Mouse (Mus musculus): ENCODE measurements around the gene Timm13. TPM values are rescaled to one million over a fixed set of nuclear protein-coding genes. Genes with fewer than 3 reads are reported as not detected.
A peak's percentile ranks its signal among the peaks of the same experiment; 100 is the strongest.

Timm13 gene
- total RNA-seq, 2 experiments from 2014 or later, result 114 to 125 TPM

GRCm38 (mm10) chr10:80880131-80880641 is 20.6 kb downstream of the Timm13 start:
- peak; percentile 60 for DNase-seq
- intact Hi-C loops (cut with DNase I; ENCODE audit: low total_unique reads), result no loop called here

- no peak for DNase-seq
- intact Hi-C loops (cut with DNase I; ENCODE audit: low total_unique reads), result loop anchor here (2.0 kb wide), 2 partner anchors 54 to 128 kb away; no protein-coding TSS in a partner anchor
Measured at GRCm38 (mm10) chr10:80876594-80876993, 24.2 kb downstream of the Timm13 start.

DNA sequence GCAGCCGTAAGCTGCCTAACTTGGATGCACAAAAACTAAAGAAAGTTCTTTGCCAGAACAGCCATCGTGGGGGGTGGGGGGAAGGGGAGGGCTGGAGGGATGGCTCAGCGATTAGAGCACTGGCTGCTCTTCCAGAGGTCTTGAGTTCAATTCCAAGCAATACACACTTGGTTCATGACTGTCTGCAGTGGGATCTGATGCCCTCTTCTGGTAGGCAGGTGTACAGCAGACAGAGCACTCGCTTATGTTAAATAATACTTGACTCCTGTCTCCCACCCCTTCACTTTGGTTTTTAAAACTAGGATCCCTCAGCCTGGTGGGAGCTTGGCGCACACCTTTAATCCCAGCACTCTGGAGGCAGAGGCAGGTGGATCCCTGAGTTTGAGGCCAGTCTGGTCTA is 24.7 kb downstream of the Timm13 start:
- DNase-seq, result peak; percentile 45
- intact Hi-C loops (cut with DNase I; ENCODE audit: low total_unique reads), result loop anchor here (2.0 kb wide), 2 partner anchors 53 to 127 kb away; no protein-coding TSS in a partner anchor

- intact Hi-C loops (cut with DNase I; ENCODE audit: low total_unique reads), result no loop called here
Measured at GRCm38 (mm10) chr10:80874035-80874434, 26.7 kb downstream of the Timm13 start.

GRCm38 (mm10) chr10:80871581-80871980 is 29.2 kb downstream of the Timm13 start, which contains the start of gene Tmprss9:
Gene Tmprss9 (plus strand): TSS chr10:80871848.
- intact Hi-C loops (cut with DNase I; ENCODE audit: low total_unique reads), result no loop called here
- DNase-seq, result no peak

More at GRCm38 (mm10) chr10:80874035-80874434, 26.7 kb downstream of the Timm13 start:
- DNase-seq, result peak; percentile 51

GRCm38 (mm10) chr10:80870993-80871392 is 29.8 kb downstream of the Timm13 start:
- DNase-seq, result no peak
- intact Hi-C loops (cut with DNase I; ENCODE audit: low total_unique reads), result no loop called here

DNA sequence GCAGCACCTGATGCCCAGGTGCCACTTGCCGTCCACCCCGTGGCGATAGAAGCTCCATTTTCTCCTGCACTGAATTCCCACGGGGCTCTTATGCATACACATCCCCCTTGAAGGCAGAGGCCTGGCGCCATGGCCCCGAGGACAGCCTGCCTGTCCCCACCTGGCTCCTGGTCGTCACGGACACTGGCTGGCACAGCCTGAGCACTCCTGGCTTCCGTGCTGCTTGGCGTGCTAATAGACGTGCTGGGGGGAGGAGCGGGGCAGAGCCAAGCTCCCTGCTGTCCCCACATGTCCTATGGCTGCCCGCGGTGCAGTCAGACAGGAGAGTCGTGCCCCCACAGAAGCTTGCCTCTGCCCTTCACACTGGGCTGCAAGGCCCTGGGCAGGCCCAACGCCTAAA is 36.3 kb downstream of the Timm13 start:
- intact Hi-C loops (cut with DNase I; ENCODE audit: low total_unique reads), result loop anchor here (5.0 kb wide), 1 partner anchor 37 kb away; the partner anchor contains the start of gene Oaz1
- peak; percentile 64 for DNase-seq

- intact Hi-C loops (cut with DNase I; ENCODE audit: low total_unique reads), result loop anchor here (5.0 kb wide), 1 partner anchor 35 kb away; the partner anchor contains the start of gene Oaz1
- DNase-seq, result no peak
Measured at GRCm38 (mm10) chr10:80862305-80862704, 38.5 kb downstream of the Timm13 start.

DNA sequence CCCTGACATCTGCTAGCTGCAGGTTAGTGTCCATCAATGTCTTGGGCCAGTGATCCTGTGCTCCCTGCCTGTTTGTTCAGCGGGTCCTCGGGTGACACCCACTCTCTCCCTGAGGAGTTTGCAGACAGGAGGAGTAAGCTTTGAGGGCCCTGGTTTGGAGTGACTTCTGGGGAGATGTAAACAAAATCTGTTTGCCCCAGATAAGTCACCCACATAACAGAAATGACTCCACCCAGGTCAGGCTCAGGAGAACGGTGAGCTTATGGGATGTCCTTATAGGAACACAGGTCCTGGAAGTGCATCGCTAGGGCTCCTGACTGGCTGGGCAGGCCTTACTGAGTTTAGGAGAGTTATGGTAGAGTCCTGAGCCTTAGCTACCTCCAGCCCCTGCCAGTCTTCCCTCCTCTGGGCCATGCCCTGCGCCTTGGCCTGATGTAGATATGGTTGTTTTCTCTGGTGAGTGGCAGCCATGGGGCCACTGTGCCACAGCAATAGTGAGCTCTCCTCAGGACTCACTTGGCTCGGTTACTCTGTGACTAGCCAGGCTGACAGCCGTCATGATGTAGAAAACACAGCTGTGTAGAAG is 42.3 kb downstream of the Timm13 start:
- no peak for DNase-seq
- intact Hi-C loops (cut with DNase I; ENCODE audit: low total_unique reads), result no loop called here

DNA sequence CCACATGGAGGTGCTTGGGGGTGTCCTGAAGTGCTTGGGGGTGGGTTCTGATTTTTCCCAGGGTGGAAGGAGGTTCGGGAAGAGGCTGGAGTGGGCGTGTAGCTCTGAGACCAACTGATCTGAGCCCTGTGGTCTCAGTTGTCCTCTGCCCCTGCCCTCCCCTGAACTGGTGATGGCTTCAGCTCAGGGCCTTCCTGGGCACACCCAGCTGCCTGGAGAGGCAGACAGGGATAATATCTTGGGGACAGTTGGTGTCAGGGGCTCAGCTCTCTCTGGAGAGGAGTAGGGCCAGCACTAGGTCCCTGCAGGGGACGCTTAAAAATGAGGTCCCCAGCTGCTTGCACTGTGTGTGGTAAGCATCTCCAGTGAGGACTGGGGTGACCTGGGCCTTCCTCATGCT is 42.9 kb downstream of the Timm13 start:
- no peak for DNase-seq
- intact Hi-C loops (cut with DNase I; ENCODE audit: low total_unique reads), result no loop called here

DNA sequence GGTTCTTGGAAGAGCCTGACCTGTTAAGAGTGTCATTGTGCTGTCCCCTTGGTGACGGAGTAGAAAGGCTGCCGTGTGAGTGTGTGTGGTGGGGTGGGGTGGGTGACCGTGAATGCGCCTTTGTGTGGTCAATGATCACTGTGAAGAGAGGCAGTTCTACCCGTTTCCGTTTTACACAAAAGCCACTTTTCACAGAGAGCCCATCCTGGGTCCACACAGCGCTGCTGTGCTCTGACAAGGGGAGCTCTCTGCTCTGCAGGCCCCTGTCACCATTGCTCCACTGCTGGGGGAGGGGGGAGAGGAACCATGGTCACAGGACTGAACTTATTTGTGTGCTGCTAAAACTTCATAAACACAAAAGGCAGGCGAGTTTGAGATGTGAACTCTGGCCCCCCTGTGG is 43.4 kb downstream of the Timm13 start:
- intact Hi-C loops (cut with DNase I; ENCODE audit: low total_unique reads), result no loop called here
- no peak for DNase-seq

DNA sequence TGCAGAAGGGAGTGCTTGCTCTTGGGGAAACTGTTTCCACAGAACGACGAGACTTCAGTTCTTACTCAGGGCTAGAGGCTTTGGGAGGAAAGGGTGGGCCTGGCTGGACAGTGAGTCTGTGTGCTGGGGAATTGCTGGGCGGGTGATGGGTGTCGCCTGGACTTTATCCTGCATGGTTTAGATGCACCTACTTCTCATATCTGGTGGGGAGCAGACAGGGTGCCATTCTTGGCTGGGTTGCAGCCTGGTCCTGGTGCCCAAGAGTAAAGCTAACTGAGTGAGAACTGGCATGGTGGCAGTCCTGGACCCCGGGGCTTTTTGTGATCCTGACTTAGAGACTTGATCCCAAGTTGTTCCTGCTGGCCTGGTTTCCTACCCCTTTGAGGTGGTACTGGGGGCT is 43.9 kb downstream of the Timm13 start:
- DNase-seq, result no peak
- intact Hi-C loops (cut with DNase I; ENCODE audit: low total_unique reads), result no loop called here

DNA sequence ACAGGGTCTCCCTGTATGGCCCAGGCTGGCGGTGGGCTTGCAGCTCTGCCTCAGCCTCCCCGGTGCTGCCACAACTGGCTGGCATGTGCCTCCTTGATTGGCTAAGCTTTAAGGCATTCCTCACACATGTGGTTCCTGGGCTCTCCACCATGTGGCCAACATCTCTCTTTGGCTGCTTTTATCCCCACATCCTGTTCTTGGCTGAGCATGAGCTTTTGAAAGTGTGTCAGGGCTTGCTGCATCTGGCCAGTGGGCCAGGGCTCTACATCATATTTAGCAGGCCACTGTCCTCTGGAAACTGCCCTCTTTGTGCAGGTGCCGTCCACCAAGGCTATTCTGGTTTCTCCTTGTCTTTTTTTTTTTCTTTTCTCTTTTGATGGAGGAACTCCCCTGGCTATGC is 44.5 kb downstream of the Timm13 start:
- no peak for DNase-seq
- intact Hi-C loops (cut with DNase I; ENCODE audit: low total_unique reads), result no loop called here

DNA sequence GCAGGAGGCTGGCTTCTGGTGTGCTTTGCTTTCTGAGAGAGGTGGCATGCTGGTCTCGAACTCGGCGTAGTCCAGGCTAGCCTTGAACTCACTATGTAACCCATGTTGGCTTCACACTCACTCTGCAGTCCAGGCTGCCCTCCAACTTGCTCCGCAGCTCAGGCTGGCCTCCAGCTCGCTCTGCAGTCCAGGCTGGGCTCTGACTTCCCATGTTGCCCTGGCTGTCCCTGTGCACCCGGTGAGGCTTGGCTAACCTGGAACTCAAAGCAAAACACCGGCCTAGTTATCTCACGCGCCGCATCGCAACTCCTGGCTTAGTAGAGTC is 45.1 kb downstream of the Timm13 start:
- intact Hi-C loops (cut with DNase I; ENCODE audit: low total_unique reads), result no loop called here
- DNase-seq, result no peak

DNA sequence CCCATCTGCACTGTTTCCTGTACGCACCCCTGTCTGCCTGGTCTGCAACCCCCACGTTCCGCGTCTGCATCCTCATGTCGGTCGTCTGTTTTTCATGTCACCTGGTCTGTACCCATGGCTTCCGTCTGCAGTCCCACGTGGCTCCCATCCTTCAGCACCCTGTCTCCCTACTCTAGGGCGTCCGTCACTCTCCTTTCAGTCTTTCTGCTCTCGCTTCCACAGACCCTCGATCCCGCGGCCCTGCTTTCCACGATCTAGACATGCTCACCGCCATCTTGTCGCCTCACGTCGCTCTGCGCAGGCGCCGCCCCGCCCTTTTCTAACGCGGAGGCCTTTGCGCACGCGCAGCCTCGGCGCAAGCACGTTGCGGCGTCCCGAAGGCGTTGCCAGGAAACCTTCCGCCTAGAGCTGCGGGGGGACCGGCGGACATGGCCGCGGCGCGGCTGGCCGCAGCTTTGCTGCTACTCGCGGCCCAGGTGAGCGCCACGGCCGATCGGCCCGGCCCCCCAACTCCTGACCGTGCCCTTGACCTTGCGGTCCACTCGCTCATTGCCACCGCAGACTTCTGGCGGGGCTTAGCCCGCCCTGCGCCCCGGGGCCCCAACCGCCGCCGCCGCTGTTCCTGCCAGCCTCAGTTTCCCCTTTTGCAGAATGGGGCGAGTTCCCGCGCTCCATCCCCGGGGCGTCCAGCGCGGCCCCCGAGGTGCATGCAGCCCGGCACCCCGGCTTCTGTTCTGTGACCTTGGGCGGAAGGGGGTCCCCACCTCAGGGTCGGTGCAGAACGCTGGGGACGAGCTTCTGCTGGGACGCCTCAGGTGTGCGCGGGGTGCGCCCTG is 45.6 kb downstream of the Timm13 start, which contains the start of the genes Lsm7 and Sppl2b:
Gene Lsm7, minus strand, starts transcription at position 297 of the 836 bp plus-strand sequence.
Gene Sppl2b, plus strand, starts transcription at position 363 of the 836 bp plus-strand sequence.
- intact Hi-C loops (cut with DNase I; ENCODE audit: low total_unique reads), result no loop called here
- DNase-seq, result peak; percentile 97

Other genes starting within 250 kb of the Timm13 start
- gene Btbd2, start 243.9 kb downstream of the Timm13 start, total RNA-seq (2021), result 10 to 100 TPM; 30.1 to 34.4 TPM
- gene Mknk2, start 222.9 kb downstream of the Timm13 start, total RNA-seq (2021), result 100 to 1,000 TPM; 167 to 186 TPM
- 1 to 10 TPM; 5.5 to 7.4 TPM for gene Mob3a, start 199.0 kb downstream of the Timm13 start, total RNA-seq (2021)
- 1 to 10 TPM; 3.2 to 3.5 TPM for gene Izumo4, start 198.8 kb downstream of the Timm13 start, total RNA-seq (2021)
- 10 to 100 TPM; 23.7 to 25.2 TPM for gene Ap3d1, start 158.7 kb downstream of the Timm13 start, total RNA-seq (2021)
- gene Dot1l, start 145.8 kb downstream of the Timm13 start, total RNA-seq (2021), result 10 to 100 TPM; 25.5 to 26.1 TPM
- 10 to 100 TPM; 23.6 to 30.0 TPM for gene Sf3a2, start 102.8 kb downstream of the Timm13 start, total RNA-seq (2021)
- gene Plekhj1, start 102.3 kb downstream of the Timm13 start, total RNA-seq (2021), result 10 to 100 TPM; 21.4 to 23.1 TPM
- under 1 TPM in 1 of 2 experiments, not detected in 1; 0.25 TPM for gene Amh, start 95.7 kb downstream of the Timm13 start, total RNA-seq (2021)
- gene Jsrp1, start 87.5 kb downstream of the Timm13 start, total RNA-seq (2021), result 100 to 1,000 TPM; 345 to 379 TPM
- gene Oaz1, start 74.3 kb downstream of the Timm13 start, total RNA-seq (2021), result 100 to 1,000 TPM; 787 to 812 TPM
- gene Lingo3, start 56.9 kb downstream of the Timm13 start, total RNA-seq (2021), result 10 to 100 TPM; 11.3 to 24.5 TPM
- gene Lsm7, start 45.8 kb downstream of the Timm13 start, total RNA-seq (2021), result 10 to 100 TPM; 24.5 to 27.7 TPM
- 10 to 100 TPM; 24.0 to 28.1 TPM for gene Sppl2b, start 45.7 kb downstream of the Timm13 start, total RNA-seq (2021)
- gene Tmprss9, start 29.1 kb downstream of the Timm13 start, total RNA-seq (2021), result under 1 TPM in 1 of 2 experiments, not detected in 1; 0.06 TPM
- 10 to 100 TPM in 1 of 2 experiments, 1 to 10 TPM in 1; 9.4 to 14.3 TPM for gene Lmnb2, start 17.3 kb upstream of the Timm13 start, total RNA-seq (2021)
- 10 to 100 TPM; 21.5 to 28.7 TPM for gene Gadd45b, start 29.1 kb upstream of the Timm13 start, total RNA-seq (2021)
- 1 to 10 TPM in 1 of 2 experiments, under 1 TPM in 1; 0.44 to 1.1 TPM for gene Gng7, start 114.0 kb upstream of the Timm13 start, total RNA-seq (2021)
- under 1 TPM; 0.24 to 0.72 TPM for gene Diras1, start 124.7 kb upstream of the Timm13 start, total RNA-seq (2021)
- 10 to 100 TPM; 11.3 to 11.9 TPM for gene Slc39a3, start 136.5 kb upstream of the Timm13 start, total RNA-seq (2021)
- 10 to 100 TPM; 78.6 to 79.9 TPM for gene Sgta, start 159.2 kb upstream of the Timm13 start, total RNA-seq (2021)
- 10 to 100 TPM; 22.4 to 23.0 TPM for gene Thop1, start 169.1 kb upstream of the Timm13 start, total RNA-seq (2021)
- gene Creb3l3, start 197.9 kb upstream of the Timm13 start, total RNA-seq (2021), result 1 to 10 TPM in 1 of 2 experiments, under 1 TPM in 1; 0.53 to 1.1 TPM
- 100 to 1,000 TPM; 163 to 171 TPM for gene Map2k2, start 204.9 kb upstream of the Timm13 start, total RNA-seq (2021)
- 10 to 100 TPM; 28.2 to 30.1 TPM for gene Zbtb7a, start 234.3 kb upstream of the Timm13 start, total RNA-seq (2021)